Mouse (Mus musculus): Measurements from ENCODE around the gene Nrap.
A peak's percentile ranks its signal among the peaks of the same experiment; 100 is the strongest.

The Nrap gene

GRCm38 (mm10) chr19:56316531-56316930 lies 73.3 kb downstream of the Nrap start:
- no peak for DNase-seq (ENCODE audit: low read depth, low spot score)

- no peak for DNase-seq (ENCODE audit: low read depth, low spot score)
These were observed 89.0 kb downstream of the Nrap start for GRCm38 (mm10) chr19:56300835-56301234.

GRCm38 (mm10) chr19:56297264-56297663 lies 92.6 kb downstream of the Nrap start:
- no peak for DNase-seq (ENCODE audit: low read depth, low spot score)

DNA sequence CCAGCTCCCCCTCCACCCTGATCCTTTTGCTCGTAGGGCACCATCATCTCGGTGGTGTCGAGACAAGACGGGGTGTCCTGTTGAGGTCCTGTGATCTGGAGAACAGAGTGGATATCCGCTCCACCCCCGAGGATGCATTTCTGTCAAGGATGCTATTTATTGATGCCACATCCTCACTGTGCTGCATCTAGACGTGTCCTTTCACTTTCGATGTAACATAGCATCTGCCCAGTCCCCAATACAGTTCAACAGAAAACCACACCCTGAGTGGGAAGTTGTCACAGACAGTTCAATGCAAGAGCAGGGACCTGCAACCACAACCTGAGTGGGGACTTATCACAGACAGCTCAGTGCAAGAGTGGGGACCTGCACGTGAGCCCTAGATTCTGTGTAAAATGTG lies 93.2 kb downstream of the Nrap start:
- peak; percentile 8 for DNase-seq (ENCODE audit: low read depth, low spot score)

DNA sequence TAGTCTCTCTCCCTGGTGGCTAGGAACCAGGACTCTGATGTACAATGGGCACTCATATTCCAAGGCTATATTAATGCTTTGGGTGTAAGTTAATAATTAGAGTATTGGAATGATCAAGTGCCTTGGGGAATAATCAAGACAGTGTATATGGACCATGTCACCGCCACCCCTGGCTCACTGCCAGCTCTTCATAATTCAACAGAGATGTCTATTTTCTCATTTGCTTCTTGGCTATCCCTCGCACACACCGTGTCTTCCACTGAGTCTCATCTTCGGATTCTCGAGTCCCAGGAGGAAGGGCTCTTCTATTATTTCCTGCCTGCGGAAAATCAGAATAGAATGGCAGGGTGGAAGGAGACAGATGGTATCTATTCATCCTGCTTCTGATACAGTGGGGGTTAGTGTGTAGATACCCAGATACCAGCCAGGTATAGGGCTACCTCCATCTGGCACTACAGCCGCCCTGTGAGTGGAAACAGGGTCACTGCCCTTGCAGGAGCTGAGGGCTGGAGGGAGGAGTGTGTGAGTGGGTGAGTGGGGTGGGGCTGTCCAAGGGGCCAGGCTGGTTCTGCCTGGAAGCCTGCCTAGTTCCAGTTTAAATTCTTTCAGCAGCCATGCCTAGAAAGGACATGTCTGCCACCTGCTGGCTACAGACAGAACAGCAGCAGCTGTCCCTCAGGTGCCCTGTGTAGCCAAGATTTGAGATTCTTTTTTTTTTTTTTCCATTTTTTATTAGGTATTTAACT lies 95.0 kb downstream of the Nrap start:
- peak; percentile 49 for DNase-seq (ENCODE audit: low read depth, low spot score)

GRCm38 (mm10) chr19:56292335-56292734 lies 97.5 kb downstream of the Nrap start:
- peak; percentile 6 for DNase-seq (ENCODE audit: low read depth, low spot score)

GRCm38 (mm10) chr19:56291898-56292297 lies 97.9 kb downstream of the Nrap start:
- DNase-seq (ENCODE audit: low read depth, low spot score) = no peak

DNA sequence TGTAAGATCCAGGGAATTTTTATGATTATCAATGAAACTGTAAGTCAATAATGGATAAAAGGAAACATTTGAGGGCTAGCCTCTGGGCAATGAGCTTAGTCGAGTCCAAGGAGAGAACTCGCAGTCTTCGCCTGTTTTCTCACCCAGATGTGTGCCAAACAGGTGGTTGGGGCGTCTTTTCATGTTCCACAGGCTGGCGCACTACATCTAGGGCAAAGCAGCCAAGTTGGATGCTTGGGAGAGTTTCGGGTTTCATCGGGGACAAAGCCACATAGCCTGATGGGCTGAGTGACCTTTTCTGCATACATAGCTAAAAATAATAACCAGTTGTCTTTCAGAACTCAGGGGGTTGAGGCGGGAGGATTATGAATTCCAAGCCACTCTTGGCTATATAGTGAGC lies 100.2 kb downstream of the Nrap start:
- no peak for DNase-seq (ENCODE audit: low read depth, low spot score)

GRCm38 (mm10) chr19:56288436-56288835 lies 101.4 kb downstream of the Nrap start:
- DNase-seq (ENCODE audit: low read depth, low spot score) = no peak

GRCm38 (mm10) chr19:56287580-56288367 lies 102.1 kb downstream of the Nrap start:
- no peak for DNase-seq (ENCODE audit: low read depth, low spot score)

- DNase-seq (ENCODE audit: low read depth, low spot score) = no peak
These were observed 103.0 kb downstream of the Nrap start, which contains the start of gene Habp2 for GRCm38 (mm10) chr19:56286866-56287265. Habp2 (plus strand) TSS chr19:56287137.

GRCm38 (mm10) chr19:56285222-56285621 lies 104.6 kb downstream of the Nrap start:
- no peak for DNase-seq (ENCODE audit: low read depth, low spot score)

DNA sequence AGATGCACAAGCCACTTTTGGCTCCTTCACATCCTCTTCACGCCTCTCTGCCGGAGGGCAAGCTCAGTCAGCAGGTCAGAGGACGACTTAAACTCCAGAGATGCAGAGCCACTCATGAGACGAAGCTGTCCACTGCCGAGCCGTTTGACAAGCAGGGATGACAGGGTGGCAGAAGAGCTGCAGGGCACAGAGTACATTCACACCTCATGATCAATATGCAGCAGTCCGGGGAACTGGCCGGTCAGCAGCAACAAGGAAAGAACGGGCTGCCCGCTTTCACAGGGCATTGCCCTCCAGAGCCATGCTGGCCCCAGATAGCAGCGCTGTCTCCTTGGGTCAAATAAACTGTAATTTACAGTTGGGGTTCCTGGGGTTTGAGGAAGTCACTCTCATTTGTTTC lies 111.5 kb downstream of the Nrap start:
- no peak for DNase-seq (ENCODE audit: low read depth, low spot score)

DNA sequence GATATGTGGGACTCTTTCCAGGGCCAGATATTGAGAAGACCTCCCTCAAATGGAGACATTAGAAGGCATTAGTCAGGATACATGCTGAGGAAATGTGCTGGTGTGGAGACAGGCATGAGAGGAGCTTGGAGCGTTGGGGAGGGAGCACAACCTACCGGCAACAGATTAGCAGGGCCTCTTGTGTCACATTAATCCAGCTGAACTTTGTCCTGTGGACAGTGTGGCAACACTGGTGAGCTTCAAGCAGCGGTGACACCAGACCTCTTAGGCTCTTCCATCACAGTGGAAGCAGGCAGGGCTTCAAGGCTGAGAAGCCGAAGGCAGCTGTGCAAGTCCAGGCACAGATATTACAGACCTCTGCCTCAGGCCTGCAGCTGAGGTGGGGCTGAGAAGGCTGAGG lies 111.9 kb downstream of the Nrap start:
- no peak for DNase-seq (ENCODE audit: low read depth, low spot score)

- peak; percentile 16 for DNase-seq (ENCODE audit: low read depth, low spot score)
These were observed 112.6 kb downstream of the Nrap start for GRCm38 (mm10) chr19:56277140-56277804.

GRCm38 (mm10) chr19:56272081-56272480 lies 117.8 kb downstream of the Nrap start:
- DNase-seq (ENCODE audit: low read depth, low spot score) = no peak

All from A20 (cell line).